Mouse (Mus musculus) embryonic facial prominence, embryonic 13.5 days (tissue): ENCODE results near the gene Akap9. TPM values are rescaled to one million over a fixed set of nuclear protein-coding genes. Genes with fewer than 3 reads are reported as not detected.
"Not testable (repeated sequence)": the region's sequence is repeated elsewhere in the genome, so short reads cannot be mapped to it uniquely, and the experiment has no call there.

Experiments used
- ATAC-seq: fragments of 200-750 bp; cut with Nextera tagmentation; 2 replicates; pipeline ENCODE4 v1.8.0; 2017; ENCODE audit warnings: low read depth; ENCODE audit not compliant: insufficient number of reproducible peaks, insufficient read depth, low FRiP score, low TSS enrichment
- H3K27ac ChIP-seq: fragments of 300-500 bp; sonication (generic); 2 replicates; pipeline ENCODE4 v1.5.1; 2015; ENCODE audit warnings: moderate library complexity, mild to moderate bottlenecking, inconsistent platforms
- H3K27me3 ChIP-seq: fragments of 300-500 bp; sonication (generic); 2 replicates; pipeline ENCODE4 v1.6.1; 2015; ENCODE audit warnings: mild to moderate bottlenecking, inconsistent platforms
- H3K36me3 ChIP-seq: fragments of 300-500 bp; sonication (generic); 2 replicates; pipeline ENCODE4 v1.6.1; 2015; ENCODE audit warnings: mild to moderate bottlenecking, inconsistent platforms
- H3K4me1 ChIP-seq: fragments of 300-500 bp; sonication (generic); 2 replicates; pipeline ENCODE4 v1.6.1; 2015; ENCODE audit warnings: inconsistent platforms
- H3K4me2 ChIP-seq: fragments of 300-500 bp; sonication (generic); 2 replicates; pipeline ENCODE4 v1.6.1; 2015; ENCODE audit warnings: moderate library complexity, mild to moderate bottlenecking, inconsistent platforms
- H3K4me3 ChIP-seq: fragments of 300-500 bp; sonication (generic); 2 replicates; pipeline ENCODE4 v1.5.1; 2015; ENCODE audit warnings: mild to moderate bottlenecking, inconsistent platforms
- H3K9ac ChIP-seq: fragments of 300-500 bp; sonication (generic); 2 replicates; pipeline ENCODE4 v1.6.1; 2015; ENCODE audit warnings: mild to moderate bottlenecking, inconsistent platforms
- H3K9me3 ChIP-seq: fragments of 300-500 bp; sonication (generic); 2 replicates; pipeline ENCODE4 v1.6.1; 2016; ENCODE audit warnings: inconsistent platforms
- WGBS: fragments of 180-500 bp; shearing (Covaris S2); methylation state at CpG from one replicate; pipeline ENCODE4 v1.1.7; 2015; ENCODE audit warnings: mixed read lengths; 5-methylcytosine and 5-hydroxymethylcytosine counted together
- polyA plus RNA-seq: library from polyadenylated mRNA; unstranded; fragments of >200 nt; fragmentation: Nextera tagmentation; extraction: Ambion mirVana; gene quantifications from 2 replicates; pipeline ENCODE4 v1.2.1, GENCODE M21; 2015

Akap9 gene
- polyA plus RNA-seq, 1 experiment from 2014 or later = 167 TPM

DNA sequence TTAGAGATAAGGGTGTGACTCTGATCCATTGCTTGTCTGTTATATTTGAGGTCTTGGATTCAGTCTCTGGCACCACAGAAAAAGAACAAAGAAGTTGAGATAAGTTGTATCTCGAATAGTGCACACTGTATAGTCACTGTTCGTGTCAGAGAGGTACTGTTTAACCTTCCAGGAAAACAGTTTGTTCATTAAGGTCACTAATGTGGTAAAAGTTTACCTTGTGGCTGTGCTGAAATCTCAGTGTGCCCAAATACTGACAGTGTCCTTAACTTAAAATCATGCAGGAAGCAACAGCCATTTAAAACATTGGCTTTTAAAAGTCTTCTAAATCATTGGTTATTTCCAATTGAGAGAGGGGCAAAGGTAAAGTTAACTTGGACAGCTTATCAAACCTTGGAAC lies 43.1 kb downstream of the Akap9 start:
- Histone ChIP-seq H3K4me3 (no peak overlapping the region), H3K27ac (no peak overlapping the region), H3K4me1 (no peaks in the 10 kb centered on the region), H3K4me2 (no peak overlapping the region), H3K9me3 (no peaks in the 10 kb centered on the region), H3K27me3 (no peaks in the 10 kb centered on the region), H3K36me3 (peaks cover 60% of the 10 kb centered on the region), H3K9ac (no peak overlapping the region)
- 85% methylated on average over 2 of the region's 2 CpGs for WGBS
- no peak for ATAC-seq

DNA sequence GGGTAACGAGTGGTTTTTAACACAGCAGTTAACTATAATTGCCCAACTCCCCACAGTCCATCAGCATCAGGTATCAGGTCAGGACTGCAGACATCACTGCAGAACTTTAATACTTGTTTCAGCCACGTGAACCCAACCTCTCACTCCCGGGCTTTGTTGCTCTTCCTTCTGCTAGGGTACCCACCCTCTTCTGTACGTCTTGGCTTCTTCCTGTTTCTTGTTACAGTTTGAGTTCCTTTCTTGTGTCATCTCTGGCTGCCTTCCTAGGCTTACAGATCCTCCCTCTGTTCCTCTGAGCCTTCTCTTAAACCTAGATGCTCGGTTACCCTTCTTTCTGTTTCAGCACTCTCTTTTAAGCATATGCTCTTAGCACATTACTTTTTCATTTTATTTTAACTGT lies 45.9 kb downstream of the Akap9 start:
- 76% methylated on average over 5 of the region's 5 CpGs for whole genome bisulfite sequencing
- no peaks in the 10 kb centered on the region for H3K4me1 ChIP-seq
- H3K27ac ChIP-seq = no peak overlapping the region
- H3K4me2 ChIP-seq = no peak overlapping the region
- H3K9me3 ChIP-seq = no peaks in the 10 kb centered on the region
- no peaks in the 10 kb centered on the region for H3K27me3 ChIP-seq
- no peak overlapping the region for H3K9ac ChIP-seq
- H3K36me3 ChIP-seq = peaks cover 76% of the 10 kb centered on the region
- H3K4me3 ChIP-seq = no peak overlapping the region
- no peak for ATAC-seq

DNA sequence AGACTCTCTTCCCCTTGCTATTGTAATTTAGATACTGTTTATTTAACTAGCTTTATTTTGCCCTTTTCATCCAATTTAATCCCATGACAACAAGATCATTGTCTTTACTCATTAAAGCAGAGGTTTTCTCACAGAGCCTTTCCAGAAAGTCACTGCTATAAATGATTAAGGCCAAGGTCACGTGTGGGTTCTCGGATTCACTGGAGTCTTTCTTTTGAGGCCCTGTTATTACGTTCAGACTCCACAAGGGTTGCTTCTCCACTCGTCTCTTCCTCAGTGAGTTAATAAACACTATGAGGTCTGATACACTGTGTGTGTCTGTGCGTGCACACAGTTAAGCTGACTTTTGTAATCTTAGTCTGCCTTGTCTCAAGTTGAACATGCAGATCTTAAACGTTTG lies 47.0 kb downstream of the Akap9 start:
- Histone ChIP-seq H3K4me2 (no peak overlapping the region), H3K27me3 (no peaks in the 10 kb centered on the region), H3K36me3 (peaks cover 70% of the 10 kb centered on the region), H3K4me3 (no peak overlapping the region), H3K9me3 (no peaks in the 10 kb centered on the region), H3K4me1 (no peaks in the 10 kb centered on the region), H3K9ac (no peak overlapping the region), H3K27ac (no peak overlapping the region)
- whole genome bisulfite sequencing = 80% methylated on average over 6 of the region's 6 CpGs
- ATAC-seq = no peak

DNA sequence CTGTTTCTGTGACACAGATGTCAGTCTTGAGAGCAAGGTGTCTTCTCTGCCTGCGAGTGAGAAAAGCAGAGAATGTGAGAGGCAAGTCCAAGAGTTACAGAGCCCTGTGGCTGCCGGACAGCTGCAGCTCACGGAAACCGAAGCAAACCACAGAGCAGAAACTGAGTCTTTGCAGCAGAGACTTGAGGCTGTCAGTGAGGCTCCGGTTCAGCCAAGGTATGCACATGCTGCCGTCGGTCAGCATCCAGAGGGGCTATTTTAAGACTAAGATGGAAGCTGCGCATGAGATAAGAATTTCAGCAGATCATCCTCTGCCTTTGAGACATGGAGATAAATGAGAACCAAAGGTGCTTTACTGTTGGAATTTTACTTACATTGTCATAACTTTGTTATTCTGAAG lies 48.3 kb downstream of the Akap9 start:
- 94% methylated on average over 8 of the region's 8 CpGs for WGBS
- no peak for ATAC-seq

DNA sequence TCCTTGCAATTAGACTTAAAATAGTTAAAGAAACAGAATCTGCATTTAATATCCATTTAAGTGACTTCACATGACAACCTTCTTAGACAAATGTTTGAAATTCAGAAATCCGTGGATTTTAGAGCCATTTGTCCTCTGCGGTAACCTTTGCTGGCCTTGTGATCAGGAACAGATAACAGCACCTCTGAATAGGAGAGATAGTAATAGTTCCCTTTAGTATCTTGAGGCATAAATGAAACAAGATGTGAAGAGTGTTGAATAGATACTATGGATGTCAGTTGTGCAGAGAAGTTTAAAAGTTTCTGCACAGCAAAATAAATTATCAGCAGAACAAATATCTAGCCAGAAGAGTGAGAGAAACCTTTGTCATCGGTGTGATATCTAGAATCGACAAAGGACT lies 50.0 kb downstream of the Akap9 start:
- WGBS = 84% methylated on average over 4 of the region's 4 CpGs
- Histone ChIP-seq H3K4me1 (no peaks in the 10 kb centered on the region), H3K4me3 (no peak overlapping the region), H3K9ac (no peak overlapping the region), H3K27ac (no peak overlapping the region), H3K36me3 (peaks cover 54% of the 10 kb centered on the region), H3K4me2 (no peak overlapping the region), H3K9me3 (no peaks in the 10 kb centered on the region), H3K27me3 (no peaks in the 10 kb centered on the region)
- ATAC-seq = no peak

More for the DNA sequence above, 48.3 kb downstream of the Akap9 start:
- H3K4me2 ChIP-seq = no peak overlapping the region
- H3K36me3 ChIP-seq = peaks cover 59% of the 10 kb centered on the region
- H3K4me1 ChIP-seq = no peaks in the 10 kb centered on the region
- H3K9ac ChIP-seq = no peak overlapping the region
- H3K27me3 ChIP-seq = no peaks in the 10 kb centered on the region
- H3K4me3 ChIP-seq = no peak overlapping the region
- no peaks in the 10 kb centered on the region for H3K9me3 ChIP-seq
- no peak overlapping the region for H3K27ac ChIP-seq

DNA sequence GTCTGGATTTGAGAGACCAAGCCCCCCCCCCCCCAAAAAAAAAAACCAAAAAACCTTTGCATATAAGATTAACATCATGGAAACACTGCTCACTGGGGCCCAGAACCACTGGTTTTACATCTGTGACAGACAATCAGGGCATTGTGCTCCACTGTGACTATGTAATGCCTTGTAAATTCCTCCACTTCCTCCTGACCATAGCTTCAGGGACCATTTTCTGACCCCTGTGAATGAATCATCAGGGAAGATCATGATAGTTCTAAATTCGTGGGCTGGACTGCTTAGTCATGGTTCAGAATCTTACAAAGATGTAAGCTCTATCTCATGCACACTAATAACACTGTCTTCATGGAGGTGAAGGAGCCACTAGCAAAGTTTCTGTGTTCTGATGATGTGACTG lies 61.8 kb downstream of the Akap9 start:
- H3K4me2 ChIP-seq = no peak overlapping the region
- peaks cover 37% of the 10 kb centered on the region for H3K36me3 ChIP-seq
- no peak overlapping the region for H3K27ac ChIP-seq
- no peaks in the 10 kb centered on the region for H3K4me1 ChIP-seq
- WGBS = 55% methylated on average over 1 of the region's 1 CpGs
- H3K27me3 ChIP-seq = no peaks in the 10 kb centered on the region
- ATAC-seq = no peak
- H3K9me3 ChIP-seq = no peaks in the 10 kb centered on the region
- H3K4me3 ChIP-seq = no peak overlapping the region
- H3K9ac ChIP-seq = no peak overlapping the region

DNA sequence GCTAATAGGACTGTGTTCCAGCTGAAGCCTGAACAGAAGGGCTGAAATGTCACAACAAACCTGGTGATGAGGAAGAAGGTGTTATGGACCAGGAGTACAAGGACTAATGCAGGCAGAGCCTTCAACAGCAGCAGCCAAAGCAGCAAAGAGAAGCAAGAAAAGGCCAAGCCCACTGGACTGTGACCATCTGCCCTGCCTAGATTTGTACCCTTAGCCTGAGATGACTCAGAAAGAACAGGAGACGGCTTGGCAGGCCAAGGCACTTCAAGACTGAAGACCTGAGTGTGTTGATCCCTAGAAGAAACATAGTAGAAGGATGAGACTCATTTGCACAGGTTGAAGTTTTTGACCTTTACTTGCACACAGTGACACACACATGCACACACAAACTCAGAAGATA lies 62.6 kb downstream of the Akap9 start:
- no peaks in the 10 kb centered on the region for H3K4me1 ChIP-seq
- no peak overlapping the region for H3K9ac ChIP-seq
- ATAC-seq = no peak
- H3K4me3 ChIP-seq = no peak overlapping the region
- no peak overlapping the region for H3K27ac ChIP-seq
- 90% methylated on average over 1 of the region's 1 CpGs for WGBS
- no peaks in the 10 kb centered on the region for H3K9me3 ChIP-seq
- H3K36me3 ChIP-seq = peaks cover 37% of the 10 kb centered on the region
- no peaks in the 10 kb centered on the region for H3K27me3 ChIP-seq
- no peak overlapping the region for H3K4me2 ChIP-seq

DNA sequence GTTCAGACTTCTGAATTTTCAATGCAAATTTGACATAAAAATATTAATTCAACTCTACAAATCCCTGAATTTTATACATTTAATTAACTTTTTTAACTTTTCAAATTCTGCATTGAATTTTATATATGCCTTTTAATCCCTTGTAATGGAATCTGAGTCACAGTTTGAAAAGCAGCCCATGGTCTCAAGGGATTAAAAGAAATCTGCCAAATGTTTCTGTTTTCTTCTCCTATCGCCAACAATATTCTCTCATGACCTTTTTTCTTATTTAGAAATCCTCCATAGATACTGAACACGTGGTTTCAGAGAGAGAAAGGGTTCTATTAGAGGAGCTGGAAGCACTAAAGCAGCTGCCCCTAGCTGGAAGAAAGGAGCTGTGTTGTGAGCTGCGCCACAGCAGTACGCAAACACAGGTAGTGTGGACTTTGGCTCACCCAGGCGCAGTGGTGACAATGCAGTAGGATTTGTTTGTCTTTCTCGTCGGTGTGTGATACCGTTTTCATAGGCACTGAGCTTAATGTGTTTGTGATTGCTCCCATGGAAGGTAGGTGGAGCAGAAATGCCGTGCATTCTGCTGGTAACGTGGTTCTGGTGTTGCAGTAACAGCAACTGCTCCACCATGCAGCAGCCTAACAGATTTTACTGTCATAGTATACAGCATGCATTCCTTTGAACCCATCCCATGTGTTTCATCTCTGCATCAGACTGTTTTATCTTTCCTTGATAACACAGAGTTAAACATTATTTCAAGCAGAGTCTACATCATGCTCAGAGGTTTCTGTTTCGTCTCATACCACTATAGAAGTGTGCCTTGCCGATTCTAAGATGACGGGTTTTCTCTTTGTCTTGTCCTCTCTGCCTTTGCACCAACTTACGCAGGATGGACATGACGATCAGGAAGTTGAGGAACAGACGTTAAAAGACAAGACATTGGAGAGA lies 76.9 kb downstream of the Akap9 start:
- no peaks in the 10 kb centered on the region for H3K27me3 ChIP-seq
- no peak overlapping the region for H3K4me3 ChIP-seq
- no peak overlapping the region for H3K4me2 ChIP-seq
- H3K9me3 ChIP-seq = no peaks in the 10 kb centered on the region
- WGBS = 89% methylated on average over 16 of the region's 16 CpGs
- no peak overlapping the region for H3K27ac ChIP-seq
- peaks cover 33% of the 10 kb centered on the region for H3K36me3 ChIP-seq
- no peaks in the 10 kb centered on the region for H3K4me1 ChIP-seq
- no peak for ATAC-seq
- H3K9ac ChIP-seq = no peak overlapping the region

DNA sequence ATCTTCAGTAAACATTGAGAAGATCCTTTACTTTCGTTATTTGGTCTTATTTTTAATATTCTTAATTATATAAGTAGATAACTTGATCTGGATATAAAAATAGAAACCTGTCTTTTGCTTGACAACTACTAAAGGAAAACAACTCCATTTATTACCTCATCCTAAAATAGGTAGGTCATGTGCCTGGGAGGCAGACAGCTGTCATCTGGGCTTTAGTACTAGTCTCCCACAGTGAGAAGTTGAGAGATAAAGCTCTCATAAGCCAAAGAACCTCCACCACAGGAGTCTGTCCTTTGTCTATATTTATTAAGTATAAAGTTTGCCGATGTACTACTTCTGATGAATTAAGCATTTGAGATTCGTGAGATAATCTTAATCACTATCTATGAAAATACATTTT lies 78.8 kb downstream of the Akap9 start:
- H3K27ac ChIP-seq = no peak overlapping the region
- H3K36me3 ChIP-seq = peaks cover 42% of the 10 kb centered on the region
- no peak overlapping the region for H3K9ac ChIP-seq
- ATAC-seq = no peak
- H3K4me2 ChIP-seq = no peak overlapping the region
- no peaks in the 10 kb centered on the region for H3K4me1 ChIP-seq
- no peaks in the 10 kb centered on the region for H3K9me3 ChIP-seq
- H3K27me3 ChIP-seq = no peaks in the 10 kb centered on the region
- no peak overlapping the region for H3K4me3 ChIP-seq
- 90% methylated on average over 3 of the region's 3 CpGs for WGBS

DNA sequence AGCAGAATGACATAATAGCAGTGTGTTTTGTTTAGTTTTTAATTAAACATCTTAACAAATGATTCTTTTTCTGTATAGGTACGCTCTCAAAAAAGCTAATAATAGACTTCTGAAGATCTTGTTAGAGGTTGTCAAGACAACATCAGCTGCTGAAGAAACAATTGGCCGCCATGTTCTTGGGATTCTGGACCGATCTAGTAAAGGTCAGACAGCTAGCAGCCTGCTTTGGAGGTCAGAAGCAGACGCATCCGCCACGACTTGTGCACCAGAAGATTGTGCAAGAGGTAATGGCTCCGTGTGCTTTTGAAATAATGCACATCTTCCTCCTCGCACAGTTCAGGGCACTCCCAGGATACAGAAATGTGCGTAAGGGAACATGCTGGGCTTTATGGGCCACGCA lies 80.4 kb downstream of the Akap9 start:
- no peak overlapping the region for H3K4me2 ChIP-seq
- ATAC-seq = no peak
- WGBS = 95% methylated on average over 10 of the region's 10 CpGs
- no peak overlapping the region for H3K27ac ChIP-seq
- H3K27me3 ChIP-seq = no peaks in the 10 kb centered on the region
- H3K36me3 ChIP-seq = peaks cover 49% of the 10 kb centered on the region
- H3K9ac ChIP-seq = no peak overlapping the region
- no peaks in the 10 kb centered on the region for H3K4me1 ChIP-seq
- H3K9me3 ChIP-seq = no peaks in the 10 kb centered on the region
- no peak overlapping the region for H3K4me3 ChIP-seq

DNA sequence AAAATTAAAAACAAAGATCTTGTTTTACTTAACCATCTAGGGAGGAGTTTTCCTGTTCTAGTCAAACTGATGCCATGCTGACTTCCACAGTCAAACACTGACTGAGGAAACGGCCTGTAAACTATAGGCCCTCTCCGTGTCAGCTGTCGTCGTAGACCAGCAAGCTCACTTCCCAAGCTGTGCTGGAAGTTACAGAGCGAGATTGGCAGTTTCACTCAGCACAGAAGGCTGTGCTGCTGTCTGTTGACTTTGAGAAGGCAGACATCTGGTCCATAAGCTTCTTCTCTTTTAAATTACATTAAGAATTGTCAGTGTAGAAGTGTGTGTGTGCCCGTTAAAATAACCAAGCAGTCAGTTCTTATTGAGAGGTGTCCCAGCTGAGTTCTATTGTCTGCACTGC lies 81.7 kb downstream of the Akap9 start:
- Histone ChIP-seq H3K4me1 (no peaks in the 10 kb centered on the region), H3K27me3 (no peaks in the 10 kb centered on the region), H3K9ac (no peak overlapping the region), H3K36me3 (peaks cover 52% of the 10 kb centered on the region), H3K4me3 (no peak overlapping the region), H3K4me2 (no peak overlapping the region), H3K27ac (no peak overlapping the region), H3K9me3 (no peaks in the 10 kb centered on the region)
- 84% methylated on average over 6 of the region's 6 CpGs for WGBS
- no peak for ATAC-seq

DNA sequence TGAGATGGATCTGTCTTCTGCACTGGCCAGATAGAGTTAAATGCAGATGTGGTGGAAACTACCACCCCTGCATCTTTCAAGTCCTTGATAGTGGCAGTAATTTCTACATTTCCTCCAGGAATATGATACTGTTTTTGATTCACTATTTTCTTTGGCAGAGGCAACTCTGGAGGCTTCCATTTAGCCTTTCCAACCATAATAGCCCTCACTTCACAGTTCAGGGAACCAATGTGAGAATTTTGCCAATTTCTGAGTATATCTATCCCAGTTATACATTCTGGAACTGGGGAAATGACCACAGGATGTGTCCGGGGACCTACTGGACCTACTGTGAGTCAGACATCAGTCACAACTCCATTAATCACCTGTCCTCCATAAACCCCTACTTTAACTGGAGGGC lies 89.8 kb downstream of the Akap9 start:
- WGBS = 93% methylated on average over 1 of the region's 1 CpGs
- H3K4me2 ChIP-seq, H3K9ac ChIP-seq, ATAC-seq, H3K9me3 ChIP-seq, H3K4me3 ChIP-seq, H3K4me1 ChIP-seq, H3K27ac ChIP-seq, H3K27me3 ChIP-seq: not testable (repeated sequence)
- peaks cover 56% of the 10 kb centered on the region for H3K36me3 ChIP-seq
